Mouse (Mus musculus): Measurements from ENCODE around the gene Crhr1.

DNA sequence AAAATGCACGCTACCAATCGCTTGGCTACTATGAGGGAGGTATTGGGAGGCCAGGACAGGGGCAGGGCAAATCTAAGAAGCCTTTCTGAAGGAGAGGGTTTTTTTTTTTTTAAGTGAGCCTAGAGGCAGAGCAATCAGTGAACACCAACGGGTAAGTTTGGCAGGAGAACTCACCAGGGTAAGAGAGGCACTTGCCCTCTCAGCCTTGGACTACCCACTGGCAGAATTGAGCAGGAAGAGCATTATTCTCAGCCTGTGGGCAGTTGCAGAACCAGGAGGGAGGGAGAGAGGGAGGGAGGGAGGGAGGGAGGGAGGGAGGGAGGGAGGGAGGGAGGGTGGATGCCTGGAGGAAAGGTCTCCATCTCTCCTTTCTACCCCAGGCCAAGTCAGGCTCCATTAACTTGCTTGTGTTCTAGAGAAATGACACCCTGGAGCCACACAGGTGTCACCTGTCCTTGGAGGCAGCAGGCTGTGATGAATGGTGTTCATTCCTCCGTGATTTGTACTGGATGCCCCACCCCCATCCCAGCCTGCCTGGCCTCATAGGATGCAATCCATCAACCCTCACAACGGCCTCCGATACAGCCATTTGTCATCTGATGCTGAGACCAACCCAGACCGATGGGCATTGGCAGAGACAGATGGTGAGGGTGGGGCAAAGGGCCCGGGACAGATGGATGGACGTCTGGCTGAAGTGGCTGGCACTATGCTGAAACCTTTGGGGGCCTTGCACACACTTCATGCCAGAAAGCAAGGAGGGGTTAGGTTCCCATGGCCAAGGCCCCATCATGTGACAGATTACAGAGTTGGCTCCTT is 22.4 kb downstream of the Crhr1 start:
- no peak for TF ChIP-seq CTCF (IDR thresholded peaks at IDR 0.05; ENCODE audit: borderline replicate concordance, insufficient read depth, low read depth, low read length)
- peak; percentile 35; the same call in 1 of the 2 replicates for TF ChIP-seq POLR2A (IDR thresholded peaks at IDR 0.05; ENCODE audit: borderline replicate concordance, insufficient read depth, low read length)

Measured in cerebellum, adult 2 months (tissue).